Mouse (Mus musculus): ENCODE data around the gene Nxph4. TPM values are rescaled to one million over a fixed set of nuclear protein-coding genes. Genes with fewer than 3 reads are reported as not detected.
A peak's percentile ranks its signal among the peaks of the same experiment; 100 is the strongest.

The Nxph4 gene
- polyA plus RNA-seq, 1 experiment from 2014 or later = 94.1 TPM

- no peaks in the 10 kb centered on the region for H3K4me1 ChIP-seq (replicated peaks; ENCODE audit: control insufficient read depth, insufficient read depth, low read length)
- H3K27ac ChIP-seq = no peak overlapping the region
- no peak overlapping the region for H3K9ac ChIP-seq
- 89% methylated on average over 6 of the region's 6 CpGs for WGBS
- no peak overlapping the region for H3K4me2 ChIP-seq (replicated peaks)
- H3K36me3 ChIP-seq (replicated peaks; ENCODE audit: control insufficient read depth, insufficient read depth) = peaks cover 91% of the 10 kb centered on the region
- H3K4me3 ChIP-seq (replicated peaks; ENCODE audit: low read length) = no peak overlapping the region
- H3K27me3 ChIP-seq (ENCODE audit: control insufficient read depth, insufficient read depth, low read length) = no peaks in the 10 kb centered on the region
- no peaks in the 10 kb centered on the region for H3K9me3 ChIP-seq (ENCODE audit: control insufficient read depth, low read length)
- DNase-seq (ENCODE audit: low spot score) (no peak), ATAC-seq (ENCODE audit: low FRiP score) (no peak)
Measured at GRCm38 (mm10) chr10:127570384-127570783, 36.0 kb upstream of the Nxph4 start.

- 32% methylated on average over 3 of the region's 3 CpGs for WGBS
Measured at GRCm38 (mm10) chr10:127569450-127569849, 35.1 kb upstream of the Nxph4 start.

GRCm38 (mm10) chr10:127566553-127567326 lies 32.4 kb upstream of the Nxph4 start:
- Histone ChIP-seq H3K36me3 (replicated peaks; ENCODE audit: control insufficient read depth, insufficient read depth) (peaks cover 90% of the 10 kb centered on the region), H3K9me3 (ENCODE audit: control insufficient read depth, low read length) (no peaks in the 10 kb centered on the region), H3K9ac (no peak overlapping the region), H3K4me2 (replicated peaks) (no peak overlapping the region), H3K27ac (no peak overlapping the region), H3K4me1 (replicated peaks; ENCODE audit: control insufficient read depth, insufficient read depth, low read length) (no peaks in the 10 kb centered on the region), H3K27me3 (ENCODE audit: control insufficient read depth, insufficient read depth, low read length) (no peaks in the 10 kb centered on the region), H3K4me3 (replicated peaks; ENCODE audit: low read length) (no peak overlapping the region)
- no peak for DNase-seq (ENCODE audit: low spot score)
- WGBS = 95% methylated on average over 28 of the region's 28 CpGs
- no peak for ATAC-seq (ENCODE audit: low FRiP score)

More at GRCm38 (mm10) chr10:127569450-127569849, 35.1 kb upstream of the Nxph4 start:
- Histone ChIP-seq H3K4me1 (replicated peaks; ENCODE audit: control insufficient read depth, insufficient read depth, low read length) (no peaks in the 10 kb centered on the region), H3K36me3 (replicated peaks; ENCODE audit: control insufficient read depth, insufficient read depth) (peaks cover 90% of the 10 kb centered on the region), H3K9ac (no peak overlapping the region), H3K27me3 (ENCODE audit: control insufficient read depth, insufficient read depth, low read length) (no peaks in the 10 kb centered on the region), H3K4me3 (replicated peaks; ENCODE audit: low read length) (no peak overlapping the region), H3K4me2 (replicated peaks) (no peak overlapping the region), H3K9me3 (ENCODE audit: control insufficient read depth, low read length) (no peaks in the 10 kb centered on the region), H3K27ac (no peak overlapping the region)
- ATAC-seq (ENCODE audit: low FRiP score) = peak; percentile 56; the same call in 1 of the 2 replicates
- peak; percentile 86 for DNase-seq (ENCODE audit: low spot score)

DNA sequence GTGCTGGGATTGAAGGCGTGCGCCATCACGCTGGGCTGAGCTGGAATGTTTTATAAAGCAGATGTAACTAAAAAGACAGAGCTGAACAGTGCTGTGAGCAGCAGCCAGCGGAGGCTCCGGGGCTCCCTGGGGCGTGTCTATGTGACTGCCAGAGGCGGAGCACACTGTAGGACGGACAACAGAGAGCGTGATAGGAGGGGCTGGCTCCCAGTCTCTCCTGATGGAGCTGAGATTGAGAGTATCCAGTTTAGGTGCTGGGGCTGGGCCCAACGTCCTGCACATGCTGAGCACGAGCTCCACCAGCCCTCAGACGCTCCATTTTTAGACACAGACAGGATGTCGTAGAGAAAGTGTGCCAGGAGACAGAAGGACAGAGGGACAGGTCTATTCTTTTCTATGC lies 29.9 kb upstream of the Nxph4 start:
- H3K27me3 ChIP-seq (ENCODE audit: control insufficient read depth, insufficient read depth, low read length) = no peaks in the 10 kb centered on the region
- H3K4me1 ChIP-seq (replicated peaks; ENCODE audit: control insufficient read depth, insufficient read depth, low read length) = no peaks in the 10 kb centered on the region
- H3K9ac ChIP-seq = no peak overlapping the region
- H3K9me3 ChIP-seq (ENCODE audit: control insufficient read depth, low read length) = no peaks in the 10 kb centered on the region
- 0 out of 2 replicates have a peak, but pooled peaks have one; percentile 46 for ATAC-seq (ENCODE audit: low FRiP score)
- DNase-seq (ENCODE audit: low spot score) = no peak
- no peak overlapping the region for H3K4me2 ChIP-seq (replicated peaks)
- H3K27ac ChIP-seq = no peak overlapping the region
- H3K4me3 ChIP-seq (replicated peaks; ENCODE audit: low read length) = no peak overlapping the region
- peaks cover 92% of the 10 kb centered on the region for H3K36me3 ChIP-seq (replicated peaks; ENCODE audit: control insufficient read depth, insufficient read depth)
- 51% methylated on average over 13 of the region's 13 CpGs for WGBS

- Histone ChIP-seq H3K27me3 (ENCODE audit: control insufficient read depth, insufficient read depth, low read length) (no peaks in the 10 kb centered on the region), H3K4me1 (replicated peaks; ENCODE audit: control insufficient read depth, insufficient read depth, low read length) (no peaks in the 10 kb centered on the region), H3K4me2 (replicated peaks) (no peak overlapping the region), H3K9ac (no peak overlapping the region), H3K9me3 (ENCODE audit: control insufficient read depth, low read length) (no peaks in the 10 kb centered on the region), H3K4me3 (replicated peaks; ENCODE audit: low read length) (no peak overlapping the region), H3K36me3 (replicated peaks; ENCODE audit: control insufficient read depth, insufficient read depth) (peaks cover 92% of the 10 kb centered on the region), H3K27ac (no peak overlapping the region)
- no peak for DNase-seq (ENCODE audit: low spot score)
- no peak for ATAC-seq (ENCODE audit: low FRiP score)
- WGBS = 77% methylated on average over 7 of the region's 8 CpGs
Measured at GRCm38 (mm10) chr10:127563840-127564239, 29.5 kb upstream of the Nxph4 start.

GRCm38 (mm10) chr10:127561145-127561544 lies 26.8 kb upstream of the Nxph4 start:
- Histone ChIP-seq H3K27me3 (ENCODE audit: control insufficient read depth, insufficient read depth, low read length) (no peaks in the 10 kb centered on the region), H3K4me2 (replicated peaks) (no peak overlapping the region), H3K9me3 (ENCODE audit: control insufficient read depth, low read length) (no peaks in the 10 kb centered on the region), H3K4me3 (replicated peaks; ENCODE audit: low read length) (no peak overlapping the region), H3K4me1 (replicated peaks; ENCODE audit: control insufficient read depth, insufficient read depth, low read length) (no peaks in the 10 kb centered on the region), H3K27ac (no peak overlapping the region), H3K9ac (no peak overlapping the region), H3K36me3 (replicated peaks; ENCODE audit: control insufficient read depth, insufficient read depth) (peaks cover 95% of the 10 kb centered on the region)
- ATAC-seq (ENCODE audit: low FRiP score) (no peak), DNase-seq (ENCODE audit: low spot score) (no peak)

GRCm38 (mm10) chr10:127557397-127557796 lies 23.0 kb upstream of the Nxph4 start:
- Histone ChIP-seq H3K4me2 (replicated peaks) (no peak overlapping the region), H3K9me3 (ENCODE audit: control insufficient read depth, low read length) (no peaks in the 10 kb centered on the region), H3K4me3 (replicated peaks; ENCODE audit: low read length) (no peak overlapping the region), H3K4me1 (replicated peaks; ENCODE audit: control insufficient read depth, insufficient read depth, low read length) (no peaks in the 10 kb centered on the region), H3K36me3 (replicated peaks; ENCODE audit: control insufficient read depth, insufficient read depth) (peaks cover 99% of the 10 kb centered on the region), H3K27me3 (ENCODE audit: control insufficient read depth, insufficient read depth, low read length) (no peaks in the 10 kb centered on the region), H3K9ac (no peak overlapping the region), H3K27ac (no peak overlapping the region)
- no peak for DNase-seq (ENCODE audit: low spot score)
- 88% methylated on average over 13 of the region's 13 CpGs for WGBS
- no peak for ATAC-seq (ENCODE audit: low FRiP score)

DNA sequence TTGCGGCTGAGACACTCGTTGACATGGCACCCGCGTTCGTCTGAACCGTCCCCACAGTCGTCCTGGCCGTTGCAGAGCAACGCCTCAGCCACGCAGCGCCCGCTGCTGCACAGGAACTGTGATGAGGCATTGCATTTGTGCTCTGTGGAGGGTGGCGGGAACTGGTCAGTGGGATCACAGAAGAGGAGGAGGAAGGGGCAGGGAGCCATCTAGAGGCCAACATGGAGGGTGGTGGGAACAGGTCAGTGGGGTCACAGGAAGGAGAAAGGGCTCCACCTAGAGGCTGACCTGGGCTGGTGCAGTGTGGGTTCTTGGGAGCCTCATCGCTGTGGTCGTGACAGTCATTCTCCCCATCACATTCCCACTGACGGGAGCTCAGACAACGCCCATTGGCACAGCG lies 21.3 kb upstream of the Nxph4 start:
- peak; percentile 28; the same call in 1 of the 2 replicates for ATAC-seq (ENCODE audit: low FRiP score)
- Histone ChIP-seq H3K36me3 (replicated peaks; ENCODE audit: control insufficient read depth, insufficient read depth) (peaks cover 99% of the 10 kb centered on the region), H3K4me2 (replicated peaks) (no peak overlapping the region), H3K9ac (no peak overlapping the region), H3K27me3 (ENCODE audit: control insufficient read depth, insufficient read depth, low read length) (no peaks in the 10 kb centered on the region), H3K4me3 (replicated peaks; ENCODE audit: low read length) (no peak overlapping the region), H3K4me1 (replicated peaks; ENCODE audit: control insufficient read depth, insufficient read depth, low read length) (no peaks in the 10 kb centered on the region), H3K27ac (no peak overlapping the region), H3K9me3 (ENCODE audit: control insufficient read depth, low read length) (no peaks in the 10 kb centered on the region)
- no peak for DNase-seq (ENCODE audit: low spot score)
- WGBS = 63% methylated on average over 18 of the region's 18 CpGs

GRCm38 (mm10) chr10:127549892-127550291 lies 15.5 kb upstream of the Nxph4 start:
- H3K4me2 ChIP-seq (replicated peaks) = no peak overlapping the region
- H3K9ac ChIP-seq = no peak overlapping the region
- H3K27me3 ChIP-seq (ENCODE audit: control insufficient read depth, insufficient read depth, low read length) = no peaks in the 10 kb centered on the region
- DNase-seq (ENCODE audit: low spot score) (no peak), ATAC-seq (ENCODE audit: low FRiP score) (no peak)
- no peak overlapping the region for H3K4me3 ChIP-seq (replicated peaks; ENCODE audit: low read length)
- WGBS = 84% methylated on average over 17 of the region's 17 CpGs
- no peak overlapping the region for H3K27ac ChIP-seq
- no peaks in the 10 kb centered on the region for H3K9me3 ChIP-seq (ENCODE audit: control insufficient read depth, low read length)
- no peaks in the 10 kb centered on the region for H3K4me1 ChIP-seq (replicated peaks; ENCODE audit: control insufficient read depth, insufficient read depth, low read length)
- H3K36me3 ChIP-seq (replicated peaks; ENCODE audit: control insufficient read depth, insufficient read depth) = peaks cover 100% of the 10 kb centered on the region
